Mouse (Mus musculus): ENCODE measurements around the gene Ccr2. TPM values are rescaled to one million over a fixed set of nuclear protein-coding genes. Genes with fewer than 3 reads are reported as not detected.
"Not testable (repeated sequence)": the region's sequence is repeated elsewhere in the genome, so short reads cannot be mapped to it uniquely, and the experiment has no call there.

The Ccr2 gene
- polyA plus RNA-seq, 1 experiment from 2014 or later: 16.3 TPM

DNA sequence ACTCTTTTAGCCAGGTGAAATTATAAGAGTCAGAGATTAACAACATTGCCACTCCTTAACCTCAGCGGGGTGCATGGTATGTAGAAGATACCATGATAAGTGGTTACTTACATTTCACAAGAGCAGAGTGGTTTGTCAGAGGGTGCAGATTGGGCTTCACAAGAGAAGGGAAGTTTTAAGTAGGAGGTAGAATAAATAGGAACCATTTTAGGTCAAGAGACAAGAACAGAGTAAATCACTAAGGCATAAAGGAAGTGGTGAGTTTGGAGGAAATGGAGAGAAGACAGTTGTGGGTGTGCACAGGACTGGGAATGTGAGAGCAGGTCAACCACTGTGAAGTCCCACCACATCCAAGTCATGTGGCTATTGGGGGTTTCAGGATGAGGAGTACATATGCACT is 1.4 kb downstream of the Ccr2 start:
- H3K4me3 ChIP-seq (ENCODE audit: inconsistent target): peak overlapping the region; percentile 0; the same call in 1 of the 2 replicates
- H3K27ac ChIP-seq: peak overlapping the region; percentile 46
- WGBS (ENCODE audit: missing documents): no CpG with 5 or more reads among the region's 1 CpGs
- H3K79me2 ChIP-seq (ENCODE audit: inconsistent target): peaks cover 29% of the 10 kb centered on the region
- H3K36me3 ChIP-seq (ENCODE audit: inconsistent target): no peaks in the 10 kb centered on the region

GRCm38 (mm10) chr9:124105196-124105595 is 3.4 kb downstream of the Ccr2 start:
- H3K27ac ChIP-seq: peak overlapping the region; percentile 46; the same call in 1 of the 2 replicates
- no peaks in the 10 kb centered on the region for H3K36me3 ChIP-seq (ENCODE audit: inconsistent target)
- peaks cover 29% of the 10 kb centered on the region for H3K79me2 ChIP-seq (ENCODE audit: inconsistent target)
- no peak overlapping the region for H3K4me3 ChIP-seq (ENCODE audit: inconsistent target)

GRCm38 (mm10) chr9:124107232-124107631 is 5.5 kb downstream of the Ccr2 start:
- peak overlapping the region; percentile 33 for H3K27ac ChIP-seq
- H3K4me3 ChIP-seq (ENCODE audit: inconsistent target): no peak overlapping the region
- H3K79me2 ChIP-seq (ENCODE audit: inconsistent target): peaks cover 29% of the 10 kb centered on the region
- H3K36me3 ChIP-seq (ENCODE audit: inconsistent target): no peaks in the 10 kb centered on the region

GRCm38 (mm10) chr9:124108356-124109127 is 6.8 kb downstream of the Ccr2 start:
- Histone ChIP-seq H3K4me3 (ENCODE audit: inconsistent target) (no peak overlapping the region), H3K79me2 (ENCODE audit: inconsistent target) (peaks cover 29% of the 10 kb centered on the region), H3K36me3 (ENCODE audit: inconsistent target) (no peaks in the 10 kb centered on the region), H3K27ac (no peak overlapping the region)
- 54% methylated on average over 2 of the region's 2 CpGs for WGBS (ENCODE audit: missing documents)

DNA sequence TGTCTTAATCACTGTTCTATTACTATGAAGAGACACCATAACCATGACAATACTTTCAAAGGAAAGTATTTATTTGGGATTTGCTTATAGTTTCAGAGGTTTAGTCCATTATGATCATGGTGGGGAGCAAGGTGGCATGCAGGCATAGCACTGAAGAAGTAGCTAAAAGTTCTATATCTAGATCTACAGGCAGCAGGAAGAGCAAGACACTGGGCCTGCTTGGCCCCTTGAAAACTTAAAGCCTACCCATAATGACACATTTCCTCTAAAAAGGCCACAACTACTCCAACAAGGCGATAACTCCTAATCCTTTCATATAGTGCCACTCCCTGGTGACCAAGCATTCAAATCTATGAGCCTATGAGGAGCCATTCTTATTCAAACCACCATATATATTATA is 10.2 kb downstream of the Ccr2 start:
- 43% methylated on average over 1 of the region's 1 CpGs for WGBS (ENCODE audit: missing documents)
- H3K27ac ChIP-seq: no peak overlapping the region
- no peak overlapping the region for H3K4me3 ChIP-seq (ENCODE audit: inconsistent target)
- H3K79me2 ChIP-seq (ENCODE audit: inconsistent target): peaks cover 3% of the 10 kb centered on the region; the same call in 1 of the 2 replicates
- H3K36me3 ChIP-seq (ENCODE audit: inconsistent target): no peaks in the 10 kb centered on the region

GRCm38 (mm10) chr9:124112591-124113239 is 11.0 kb downstream of the Ccr2 start:
- WGBS (ENCODE audit: missing documents): 85% methylated on average over 1 of the region's 1 CpGs
- Histone ChIP-seq H3K79me2 (ENCODE audit: inconsistent target) (no peaks in the 10 kb centered on the region), H3K36me3 (ENCODE audit: inconsistent target) (no peaks in the 10 kb centered on the region), H3K27ac (no peak overlapping the region), H3K4me3 (ENCODE audit: inconsistent target) (no peak overlapping the region)

- H3K27ac ChIP-seq: no peak overlapping the region
- no peaks in the 10 kb centered on the region for H3K79me2 ChIP-seq (ENCODE audit: inconsistent target)
- no peaks in the 10 kb centered on the region for H3K36me3 ChIP-seq (ENCODE audit: inconsistent target)
- no peak overlapping the region for H3K4me3 ChIP-seq (ENCODE audit: inconsistent target)
- WGBS (ENCODE audit: missing documents): 100% methylated on average over 1 of the region's 1 CpGs
These were observed 12.0 kb downstream of the Ccr2 start for GRCm38 (mm10) chr9:124113777-124114176.

GRCm38 (mm10) chr9:124118489-124118888 is 16.7 kb downstream of the Ccr2 start:
- WGBS (ENCODE audit: missing documents): 88% methylated on average over 1 of the region's 1 CpGs
- no peaks in the 10 kb centered on the region for H3K36me3 ChIP-seq (ENCODE audit: inconsistent target)
- peaks cover 19% of the 10 kb centered on the region for H3K79me2 ChIP-seq (ENCODE audit: inconsistent target)
- H3K4me3 ChIP-seq (ENCODE audit: inconsistent target): no peak overlapping the region
- no peak overlapping the region for H3K27ac ChIP-seq

GRCm38 (mm10) chr9:124121387-124122184 is 19.8 kb downstream of the Ccr2 start, which contains the start of gene Ccr5:
Gene Ccr5, plus strand, starts transcription at chr9:124121543.
- peaks cover 42% of the 10 kb centered on the region for H3K79me2 ChIP-seq (ENCODE audit: inconsistent target)
- H3K36me3 ChIP-seq (ENCODE audit: inconsistent target): no peaks in the 10 kb centered on the region
- peak within 1 kb of the TSS; percentile 50 for H3K27ac ChIP-seq
- H3K4me3 ChIP-seq (ENCODE audit: inconsistent target): peak within 1 kb of the TSS; percentile 22
- WGBS (ENCODE audit: missing documents): 51% methylated on average over 3 of the region's 3 CpGs

DNA sequence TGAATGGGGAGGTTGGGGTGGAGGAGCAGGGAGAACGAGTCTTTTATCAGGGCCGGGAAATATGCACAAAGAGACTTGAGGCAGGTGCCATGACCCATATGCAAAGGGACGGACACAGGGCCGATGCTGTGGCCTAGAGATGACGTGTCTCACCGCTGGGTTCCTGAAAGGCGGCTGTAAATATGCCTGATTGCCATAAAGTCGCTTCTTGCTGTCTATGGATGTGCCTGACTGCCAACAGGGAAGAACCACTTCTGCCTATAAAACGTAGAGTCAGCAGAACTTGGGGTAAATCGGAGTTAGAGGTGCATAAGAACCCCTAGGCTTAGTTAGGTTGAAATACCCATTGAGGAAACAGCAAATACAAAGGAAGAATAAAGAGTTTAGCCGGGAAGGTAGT is 23.8 kb downstream of the Ccr2 start:
- no peaks in the 10 kb centered on the region; the same call in 1 of the 2 replicates for H3K36me3 ChIP-seq (ENCODE audit: inconsistent target)
- no peak overlapping the region for H3K4me3 ChIP-seq (ENCODE audit: inconsistent target)
- peaks cover 42% of the 10 kb centered on the region for H3K79me2 ChIP-seq (ENCODE audit: inconsistent target)
- 65% methylated on average over 11 of the region's 11 CpGs for WGBS (ENCODE audit: missing documents)
- H3K27ac ChIP-seq: peak overlapping the region; percentile 97

DNA sequence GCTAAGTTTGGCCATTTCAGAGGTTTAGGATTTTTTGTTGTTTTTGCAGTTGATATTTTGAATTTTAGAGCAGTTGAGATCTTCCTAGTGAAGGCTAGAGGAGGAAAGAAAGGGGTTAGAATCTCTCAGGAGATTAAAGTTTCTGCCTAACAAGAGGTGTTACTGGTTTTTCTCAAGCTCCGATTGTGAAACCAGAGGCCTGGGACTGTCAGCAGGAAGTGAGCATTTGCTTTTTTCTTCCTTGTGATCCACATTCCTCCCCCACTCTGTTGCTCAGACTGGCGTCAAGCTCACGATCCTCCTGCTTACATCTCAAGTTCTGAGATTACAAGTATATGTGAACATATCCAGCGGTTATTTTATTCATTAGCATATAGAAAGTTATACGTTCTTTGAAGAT is 24.6 kb downstream of the Ccr2 start:
- H3K4me3 ChIP-seq (ENCODE audit: inconsistent target): no peak overlapping the region
- 24% methylated on average over 5 of the region's 5 CpGs for WGBS (ENCODE audit: missing documents)
- H3K27ac ChIP-seq: peak overlapping the region; percentile 97
- H3K79me2 ChIP-seq (ENCODE audit: inconsistent target): peaks cover 42% of the 10 kb centered on the region
- H3K36me3 ChIP-seq (ENCODE audit: inconsistent target): no peaks in the 10 kb centered on the region; the same call in 1 of the 2 replicates

- Histone ChIP-seq H3K79me2 (ENCODE audit: inconsistent target) (peaks cover 33% of the 10 kb centered on the region), H3K4me3 (ENCODE audit: inconsistent target) (no peak overlapping the region), H3K27ac (peak overlapping the region; percentile 97), H3K36me3 (ENCODE audit: inconsistent target) (no peaks in the 10 kb centered on the region; the same call in 1 of the 2 replicates)
- 42% methylated on average over 3 of the region's 4 CpGs for WGBS (ENCODE audit: missing documents)
These were observed 25.7 kb downstream of the Ccr2 start for GRCm38 (mm10) chr9:124127412-124127811.

DNA sequence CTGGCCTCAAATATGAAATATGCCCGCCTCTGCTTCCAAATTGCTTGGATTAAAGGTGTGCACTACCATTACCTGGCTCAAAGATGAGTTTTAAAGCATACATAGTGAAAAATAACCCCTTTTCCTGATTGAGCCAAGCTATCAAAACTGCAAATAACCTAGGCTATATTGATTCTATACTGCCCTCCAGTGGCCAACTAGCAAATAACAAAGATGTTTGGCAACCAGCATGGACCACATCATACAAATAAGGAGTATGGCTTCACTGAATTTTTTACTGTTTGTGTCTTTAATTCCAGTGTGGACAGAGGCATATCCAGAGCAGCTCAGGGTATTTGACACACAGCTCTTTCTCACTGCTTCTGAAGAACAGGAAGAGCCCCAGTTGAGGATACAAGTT is 26.6 kb downstream of the Ccr2 start:
- H3K27ac ChIP-seq: peak overlapping the region; percentile 97
- no peak overlapping the region for H3K4me3 ChIP-seq (ENCODE audit: inconsistent target)
- peaks cover 23% of the 10 kb centered on the region for H3K79me2 ChIP-seq (ENCODE audit: inconsistent target)
- 26% methylated on average over 1 of the region's 1 CpGs for WGBS (ENCODE audit: missing documents)
- H3K36me3 ChIP-seq (ENCODE audit: inconsistent target): no peaks in the 10 kb centered on the region; the same call in 1 of the 2 replicates

DNA sequence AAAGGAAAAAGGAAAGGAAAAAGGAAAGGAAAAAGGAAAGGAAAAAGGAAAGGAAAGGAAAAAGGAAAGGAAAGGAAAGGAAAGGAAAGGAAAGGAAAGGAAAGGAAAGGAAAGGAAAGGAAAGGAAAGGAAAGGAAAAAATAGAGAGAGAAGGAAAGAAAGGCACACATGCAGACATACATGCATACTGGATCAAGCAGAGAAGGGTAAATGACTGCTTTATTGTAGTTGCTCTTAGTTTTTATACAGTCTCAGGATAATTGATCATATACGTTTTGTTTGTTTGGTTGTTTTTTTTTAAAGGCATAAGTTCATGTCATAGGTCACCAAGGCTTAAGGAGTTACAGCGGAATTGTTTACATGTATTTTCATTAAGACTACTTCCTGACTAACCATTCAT is 31.1 kb downstream of the Ccr2 start:
- H3K4me3 ChIP-seq (ENCODE audit: inconsistent target); H3K79me2 ChIP-seq (ENCODE audit: inconsistent target); H3K27ac ChIP-seq; H3K36me3 ChIP-seq (ENCODE audit: inconsistent target): not testable (repeated sequence)
- 97% methylated on average over 2 of the region's 2 CpGs for WGBS (ENCODE audit: missing documents)

GRCm38 (mm10) chr9:124134919-124135318 is 33.2 kb downstream of the Ccr2 start:
- WGBS (ENCODE audit: missing documents): no CpG with 5 or more reads among the region's 1 CpGs
- H3K36me3 ChIP-seq (ENCODE audit: inconsistent target): peaks cover 17% of the 10 kb centered on the region; the same call in 1 of the 2 replicates
- not testable (repeated sequence) for H3K27ac ChIP-seq; H3K79me2 ChIP-seq (ENCODE audit: inconsistent target); H3K4me3 ChIP-seq (ENCODE audit: inconsistent target)
